Mouse (Mus musculus): ENCODE measurements around the gene Gprin3. TPM values are rescaled to one million over a fixed set of nuclear protein-coding genes. Genes with fewer than 3 reads are reported as not detected.

Gene Gprin3
- polyA plus RNA-seq, 1 experiment from 2014 or later = 0.37 TPM

DNA sequence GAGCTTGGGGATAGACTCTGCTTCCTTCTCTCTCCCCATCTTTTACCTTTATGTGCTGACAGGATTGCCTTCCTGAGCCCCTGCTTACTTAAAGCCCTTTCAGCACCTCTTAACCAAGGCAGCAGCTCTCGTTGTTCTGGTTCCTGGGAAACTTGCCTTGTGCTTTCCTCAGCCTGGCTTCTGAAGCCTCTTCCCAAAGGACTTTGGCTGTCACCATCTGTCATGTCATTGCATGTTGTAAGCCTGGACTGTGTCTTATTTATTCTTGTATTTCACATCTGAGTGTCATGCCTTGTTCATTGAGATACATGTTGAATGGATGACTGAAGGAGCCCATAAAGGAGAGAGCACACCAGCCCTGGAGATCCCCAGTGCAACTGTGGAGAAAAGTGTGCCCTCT is 2.3 kb downstream of the Gprin3 start:
- Histone ChIP-seq H3K27ac (ENCODE audit: low read depth, low read length) (no peak overlapping the region), H3K27me3 (ENCODE audit: control insufficient read depth, insufficient read depth, low read length) (no peaks in the 10 kb centered on the region), H3K9me3 (ENCODE audit: control insufficient read depth, low read length) (no peaks in the 10 kb centered on the region), H3K4me3 (ENCODE audit: low read depth, low read length) (no peak overlapping the region), H3K4me2 (replicated peaks; ENCODE audit: low read depth, low read length) (no peak overlapping the region), H3K4me1 (replicated peaks; ENCODE audit: control insufficient read depth, insufficient read depth, low read length) (no peaks in the 10 kb centered on the region), H3K9ac (ENCODE audit: low read depth, low read length) (no peak overlapping the region), H3K36me3 (ENCODE audit: control insufficient read depth, insufficient read depth, low read length) (no peaks in the 10 kb centered on the region)
- DNase-seq (ENCODE audit: low spot score) (no peak), ATAC-seq (ENCODE audit: low FRiP score) (no peak)
- 58% methylated on average over 1 of the region's 1 CpGs for WGBS

DNA sequence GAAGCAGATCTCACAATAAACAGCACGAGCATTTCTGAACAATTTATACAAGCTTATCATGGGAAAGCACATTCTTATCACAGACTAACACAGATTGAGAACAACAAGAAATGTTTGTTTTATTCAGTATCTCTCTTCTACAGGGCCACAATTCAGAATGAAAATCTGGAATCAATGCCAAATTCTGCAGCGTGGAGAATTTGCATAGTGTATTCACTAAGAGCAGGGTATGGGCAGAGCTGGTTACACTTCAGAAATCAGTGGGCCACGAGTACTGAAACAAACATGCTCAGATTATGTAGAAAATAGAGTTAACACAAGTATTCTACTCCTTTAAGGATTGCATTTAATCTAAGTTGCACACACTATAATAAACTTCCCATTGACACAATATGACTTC is 6.8 kb downstream of the Gprin3 start:
- H3K4me3 ChIP-seq (ENCODE audit: low read depth, low read length) = no peak overlapping the region
- no peak for ATAC-seq (ENCODE audit: low FRiP score)

DNA sequence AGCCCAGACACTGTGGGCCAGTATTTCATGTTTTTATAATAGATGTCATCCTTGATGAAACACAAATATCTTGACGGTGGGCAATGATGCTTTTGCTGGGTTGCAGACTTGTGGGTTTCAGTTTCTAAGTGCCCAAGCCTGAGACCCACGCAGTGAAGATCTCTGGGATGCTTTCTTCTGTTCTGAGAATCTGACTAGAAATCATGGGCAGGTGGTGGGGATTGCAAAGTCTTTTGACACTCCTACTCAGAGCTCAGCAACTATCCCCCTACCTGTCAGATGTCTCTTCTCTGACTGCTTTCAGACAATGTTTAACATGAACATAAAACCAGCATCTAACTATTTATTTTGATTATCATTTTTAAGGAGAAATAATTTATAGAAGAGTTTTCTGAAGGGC is 7.4 kb downstream of the Gprin3 start:
- 72% methylated on average over 2 of the region's 2 CpGs for WGBS
- H3K27me3 ChIP-seq (ENCODE audit: control insufficient read depth, insufficient read depth, low read length) = no peaks in the 10 kb centered on the region
- no peak for ATAC-seq (ENCODE audit: low FRiP score)

More for the DNA sequence above, 6.8 kb downstream of the Gprin3 start:
- 69% methylated on average over 3 of the region's 3 CpGs for WGBS
- Histone ChIP-seq H3K9ac (ENCODE audit: low read depth, low read length) (no peak overlapping the region), H3K4me1 (replicated peaks; ENCODE audit: control insufficient read depth, insufficient read depth, low read length) (no peaks in the 10 kb centered on the region), H3K27me3 (ENCODE audit: control insufficient read depth, insufficient read depth, low read length) (no peaks in the 10 kb centered on the region), H3K4me2 (replicated peaks; ENCODE audit: low read depth, low read length) (no peak overlapping the region), H3K27ac (ENCODE audit: low read depth, low read length) (no peak overlapping the region), H3K36me3 (ENCODE audit: control insufficient read depth, insufficient read depth, low read length) (no peaks in the 10 kb centered on the region), H3K9me3 (ENCODE audit: control insufficient read depth, low read length) (no peaks in the 10 kb centered on the region)
- no peak for DNase-seq (ENCODE audit: low spot score)

DNA sequence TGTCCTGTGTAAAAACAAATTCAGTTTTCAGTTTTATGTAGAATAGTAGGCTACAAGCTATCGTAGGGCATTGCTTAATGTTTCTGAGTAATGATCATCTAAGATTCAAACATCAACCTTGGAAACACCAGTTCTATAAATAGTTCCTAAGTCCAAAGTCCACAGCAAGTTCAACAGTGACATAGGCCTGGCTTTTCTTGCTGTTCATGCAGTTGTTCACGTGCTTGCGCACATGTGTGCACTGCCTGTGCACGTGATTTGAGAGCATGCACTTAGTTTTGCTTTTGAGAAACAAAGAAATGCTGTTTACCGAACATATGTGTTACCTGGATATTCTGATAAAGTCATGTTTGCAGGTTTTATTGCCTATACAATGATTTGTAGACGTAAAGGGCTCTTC is 11.3 kb downstream of the Gprin3 start:
- Histone ChIP-seq H3K4me1 (replicated peaks; ENCODE audit: control insufficient read depth, insufficient read depth, low read length) (no peaks in the 10 kb centered on the region), H3K4me3 (ENCODE audit: low read depth, low read length) (no peak overlapping the region), H3K4me2 (replicated peaks; ENCODE audit: low read depth, low read length) (no peak overlapping the region), H3K9ac (ENCODE audit: low read depth, low read length) (no peak overlapping the region), H3K36me3 (ENCODE audit: control insufficient read depth, insufficient read depth, low read length) (no peaks in the 10 kb centered on the region), H3K27me3 (ENCODE audit: control insufficient read depth, insufficient read depth, low read length) (no peaks in the 10 kb centered on the region), H3K9me3 (ENCODE audit: control insufficient read depth, low read length) (no peaks in the 10 kb centered on the region), H3K27ac (ENCODE audit: low read depth, low read length) (no peak overlapping the region)
- no peak for ATAC-seq (ENCODE audit: low FRiP score)
- no peak for DNase-seq (ENCODE audit: low spot score)
- WGBS = 88% methylated on average over 6 of the region's 6 CpGs

More for the DNA sequence above, 7.4 kb downstream of the Gprin3 start:
- H3K9ac ChIP-seq (ENCODE audit: low read depth, low read length) = no peak overlapping the region
- H3K36me3 ChIP-seq (ENCODE audit: control insufficient read depth, insufficient read depth, low read length) = no peaks in the 10 kb centered on the region
- H3K9me3 ChIP-seq (ENCODE audit: control insufficient read depth, low read length) = no peaks in the 10 kb centered on the region
- no peak overlapping the region for H3K4me2 ChIP-seq (replicated peaks; ENCODE audit: low read depth, low read length)
- H3K27ac ChIP-seq (ENCODE audit: low read depth, low read length) = no peak overlapping the region
- H3K4me1 ChIP-seq (replicated peaks; ENCODE audit: control insufficient read depth, insufficient read depth, low read length) = no peaks in the 10 kb centered on the region
- DNase-seq (ENCODE audit: low spot score) = no peak
- H3K4me3 ChIP-seq (ENCODE audit: low read depth, low read length) = no peak overlapping the region

DNA sequence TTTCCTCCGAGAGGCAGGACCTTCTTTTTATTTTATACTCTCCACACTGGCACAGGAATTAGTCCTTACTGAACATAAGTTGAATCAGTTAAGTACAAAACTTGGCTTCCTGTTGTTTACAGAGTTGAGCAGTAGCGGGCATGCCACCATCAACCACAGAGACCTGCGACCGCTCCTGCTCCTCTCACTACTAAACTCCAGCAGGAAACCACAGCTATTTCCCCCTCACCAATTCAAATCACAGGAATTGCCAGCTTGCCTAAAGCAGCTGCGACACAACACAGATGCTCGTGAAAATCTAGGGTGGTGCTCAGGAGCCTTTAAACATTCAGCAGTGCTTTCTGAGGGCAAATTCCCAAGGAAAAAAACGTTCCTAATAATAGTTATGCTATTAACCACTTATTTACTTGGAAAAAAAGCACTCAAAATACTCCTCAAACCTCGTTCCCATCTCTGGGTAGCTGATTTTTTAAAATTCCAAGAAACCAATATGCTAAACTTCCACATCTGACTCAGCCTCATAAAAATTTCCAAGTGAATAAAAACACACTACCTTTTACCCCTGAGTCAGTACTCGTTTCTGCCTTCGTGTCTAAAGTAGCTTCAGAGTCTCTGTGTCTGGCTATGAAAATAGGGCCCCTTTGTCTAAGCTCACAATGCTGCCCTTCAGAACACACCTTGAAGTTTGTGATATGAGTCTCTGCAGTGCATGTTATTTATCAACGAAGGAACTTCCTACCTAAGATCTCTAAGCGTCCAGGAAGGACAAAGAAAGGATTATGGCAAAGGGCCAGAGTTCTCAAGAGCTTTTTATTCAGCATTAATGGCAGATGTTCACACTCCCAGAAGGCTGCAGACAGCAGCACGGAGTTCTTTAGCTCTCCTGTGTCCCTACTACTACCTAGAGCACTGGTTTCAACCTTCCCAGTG is 13.4 kb downstream of the Gprin3 start:
- DNase-seq (ENCODE audit: low spot score) = no peak
- no peak overlapping the region for H3K4me2 ChIP-seq (replicated peaks; ENCODE audit: low read depth, low read length)
- WGBS = 74% methylated on average over 13 of the region's 13 CpGs
- no peak for ATAC-seq (ENCODE audit: low FRiP score)
- no peaks in the 10 kb centered on the region for H3K9me3 ChIP-seq (ENCODE audit: control insufficient read depth, low read length)
- no peak overlapping the region for H3K4me3 ChIP-seq (ENCODE audit: low read depth, low read length)
- H3K4me1 ChIP-seq (replicated peaks; ENCODE audit: control insufficient read depth, insufficient read depth, low read length) = no peaks in the 10 kb centered on the region
- H3K36me3 ChIP-seq (ENCODE audit: control insufficient read depth, insufficient read depth, low read length) = no peaks in the 10 kb centered on the region
- H3K9ac ChIP-seq (ENCODE audit: low read depth, low read length) = no peak overlapping the region
- H3K27me3 ChIP-seq (ENCODE audit: control insufficient read depth, insufficient read depth, low read length) = no peaks in the 10 kb centered on the region
- no peak overlapping the region for H3K27ac ChIP-seq (ENCODE audit: low read depth, low read length)

DNA sequence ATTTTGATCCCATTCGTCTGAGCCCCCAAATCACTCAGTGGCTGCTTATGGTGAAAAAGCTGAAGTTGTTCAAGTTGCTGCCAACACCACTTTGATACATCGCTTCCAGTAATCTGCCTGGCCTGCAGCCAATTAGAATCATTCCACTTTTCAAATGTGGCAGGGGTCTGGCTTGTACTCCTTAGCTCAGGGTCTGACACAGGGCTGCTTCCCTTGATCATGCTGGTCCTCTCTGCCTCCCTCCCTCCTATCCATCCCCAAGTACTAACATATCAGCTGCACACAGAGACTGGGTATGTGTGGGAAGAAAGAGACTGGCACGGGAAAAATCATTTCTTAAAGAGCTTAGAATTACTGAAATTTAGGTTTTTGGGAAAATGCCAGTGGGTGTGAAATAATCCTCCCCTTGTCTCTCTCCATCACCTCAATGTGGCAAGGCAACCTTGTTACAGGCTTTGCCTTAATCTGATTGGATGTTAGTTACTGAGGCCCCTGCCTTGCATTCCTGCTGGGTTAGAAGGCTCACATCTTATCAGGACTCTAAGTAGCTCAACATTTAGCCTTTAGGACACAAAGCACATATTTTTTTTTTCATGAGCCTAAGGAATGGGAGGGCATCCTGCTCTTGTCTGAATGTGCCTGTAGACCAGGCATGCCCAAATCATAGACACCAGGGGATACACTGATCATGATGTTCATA is 16.9 kb downstream of the Gprin3 start:
- Histone ChIP-seq H3K4me2 (replicated peaks; ENCODE audit: low read depth, low read length) (no peak overlapping the region), H3K36me3 (ENCODE audit: control insufficient read depth, insufficient read depth, low read length) (no peaks in the 10 kb centered on the region), H3K9me3 (ENCODE audit: control insufficient read depth, low read length) (no peaks in the 10 kb centered on the region), H3K9ac (ENCODE audit: low read depth, low read length) (no peak overlapping the region), H3K4me1 (replicated peaks; ENCODE audit: control insufficient read depth, insufficient read depth, low read length) (no peaks in the 10 kb centered on the region), H3K27ac (ENCODE audit: low read depth, low read length) (no peak overlapping the region), H3K4me3 (ENCODE audit: low read depth, low read length) (no peak overlapping the region), H3K27me3 (ENCODE audit: control insufficient read depth, insufficient read depth, low read length) (no peaks in the 10 kb centered on the region)
- DNase-seq (ENCODE audit: low spot score) = no peak
- ATAC-seq (ENCODE audit: low FRiP score) = no peak
- WGBS = 83% methylated on average over 3 of the region's 3 CpGs

- ATAC-seq (ENCODE audit: low FRiP score) (no peak), DNase-seq (ENCODE audit: low spot score) (no peak)
- Histone ChIP-seq H3K27ac (ENCODE audit: low read depth, low read length) (no peak overlapping the region), H3K36me3 (ENCODE audit: control insufficient read depth, insufficient read depth, low read length) (no peaks in the 10 kb centered on the region), H3K4me1 (replicated peaks; ENCODE audit: control insufficient read depth, insufficient read depth, low read length) (no peaks in the 10 kb centered on the region), H3K9me3 (ENCODE audit: control insufficient read depth, low read length) (no peaks in the 10 kb centered on the region), H3K27me3 (ENCODE audit: control insufficient read depth, insufficient read depth, low read length) (no peaks in the 10 kb centered on the region), H3K4me2 (replicated peaks; ENCODE audit: low read depth, low read length) (no peak overlapping the region), H3K9ac (ENCODE audit: low read depth, low read length) (no peak overlapping the region), H3K4me3 (ENCODE audit: low read depth, low read length) (no peak overlapping the region)
- WGBS = 81% methylated on average over 4 of the region's 4 CpGs
These were observed 18.6 kb downstream of the Gprin3 start for GRCm38 (mm10) chr6:59407482-59407997.

DNA sequence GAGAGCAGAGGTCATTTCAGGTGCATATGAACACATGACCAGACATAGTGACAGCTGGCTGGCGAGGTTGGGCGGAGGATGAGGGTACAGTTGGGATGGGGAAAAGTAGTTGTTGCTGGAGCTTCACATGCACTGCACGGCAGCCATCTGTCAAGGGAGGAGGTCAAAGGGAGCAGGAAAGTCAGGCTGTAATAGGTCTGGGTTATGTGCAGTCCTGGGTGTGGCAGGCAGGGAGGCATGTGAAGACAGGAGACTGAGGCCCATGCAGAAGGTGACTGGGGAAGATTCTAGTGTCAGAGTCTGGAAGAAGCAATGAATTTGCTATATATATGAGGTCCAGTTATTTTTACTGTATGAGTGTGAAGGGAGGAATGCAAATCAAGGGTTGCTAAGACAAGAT is 35.9 kb downstream of the Gprin3 start:
- no peak for DNase-seq (ENCODE audit: low spot score)
- Histone ChIP-seq H3K4me2 (replicated peaks; ENCODE audit: low read depth, low read length) (no peak overlapping the region), H3K4me3 (ENCODE audit: low read depth, low read length) (no peak overlapping the region), H3K27ac (ENCODE audit: low read depth, low read length) (no peak overlapping the region), H3K36me3 (ENCODE audit: control insufficient read depth, insufficient read depth, low read length) (no peaks in the 10 kb centered on the region), H3K4me1 (replicated peaks; ENCODE audit: control insufficient read depth, insufficient read depth, low read length) (no peaks in the 10 kb centered on the region), H3K27me3 (ENCODE audit: control insufficient read depth, insufficient read depth, low read length) (no peaks in the 10 kb centered on the region), H3K9me3 (ENCODE audit: control insufficient read depth, low read length) (no peaks in the 10 kb centered on the region), H3K9ac (ENCODE audit: low read depth, low read length) (no peak overlapping the region)
- WGBS = 88% methylated on average over 3 of the region's 3 CpGs
- no peak for ATAC-seq (ENCODE audit: low FRiP score)

Data from hindbrain, embryonic 11.5 days (tissue).